Mouse (Mus musculus): ENCODE results near the gene Eif2b2.

The Eif2b2 gene

GRCm38 (mm10) chr12:85252083-85252482 is 32.8 kb downstream of the Eif2b2 start:
- no peak for DNase-seq (ENCODE audit: low spot score in 2 of 2)

DNA sequence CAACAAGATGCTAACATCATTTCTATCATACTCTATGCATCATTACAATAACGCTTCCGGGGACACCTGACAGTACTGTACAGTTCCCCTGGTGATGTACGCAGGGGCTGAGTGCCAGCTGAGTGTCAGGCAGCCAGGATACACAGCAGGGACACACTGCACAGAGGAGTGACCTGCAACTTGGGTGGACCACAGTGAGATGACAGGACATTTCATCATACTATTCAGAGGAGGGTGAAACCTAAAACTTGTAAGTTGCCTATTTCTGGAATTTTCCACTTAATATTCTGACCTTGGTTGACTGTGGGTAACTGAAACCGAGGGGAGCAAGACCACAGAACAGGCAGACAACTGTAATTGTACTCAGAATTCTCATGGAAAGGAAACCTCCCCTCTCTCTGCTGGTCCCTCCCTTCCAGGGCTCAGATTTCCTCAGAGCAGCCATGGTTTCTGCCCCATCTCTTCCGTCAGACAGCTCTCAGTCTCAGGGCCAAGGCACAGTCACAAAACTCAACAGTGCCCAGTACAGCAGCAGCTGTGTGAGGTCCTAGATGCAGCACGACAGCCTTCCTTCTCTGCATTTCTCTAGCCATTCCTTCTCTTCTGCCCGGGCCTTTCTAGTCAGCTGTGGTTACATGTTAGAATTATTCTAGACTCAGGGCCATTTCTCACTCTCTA is 36.9 kb downstream of the Eif2b2 start:
- no peak for DNase-seq (ENCODE audit: low spot score in 2 of 2)

GRCm38 (mm10) chr12:85257008-85257639 is 37.8 kb downstream of the Eif2b2 start:
- DNase-seq (ENCODE audit: low spot score in 2 of 2), result no peak

GRCm38 (mm10) chr12:85262489-85262888 is 43.2 kb downstream of the Eif2b2 start:
- no peak for DNase-seq (ENCODE audit: low spot score in 2 of 2)

DNA sequence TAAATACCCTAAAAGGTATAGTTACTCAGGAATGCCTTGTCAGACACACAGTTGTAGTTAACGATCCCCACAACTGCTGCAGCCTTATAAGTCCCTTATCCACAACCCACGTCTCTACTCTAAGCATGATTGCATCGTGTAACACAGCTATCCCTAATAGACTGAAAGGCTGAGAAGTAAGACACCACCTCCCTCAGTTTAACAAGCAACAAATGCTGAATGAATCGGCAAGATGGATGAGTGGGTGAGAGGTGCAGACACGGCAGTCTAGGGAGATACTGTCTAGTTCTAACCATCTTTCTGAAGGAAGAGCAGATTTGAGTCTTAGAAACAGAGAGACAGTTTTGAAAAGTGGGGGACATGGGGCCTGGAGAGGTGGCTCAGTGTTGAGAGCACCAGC is 43.9 kb downstream of the Eif2b2 start:
- no peak for DNase-seq (ENCODE audit: low spot score in 2 of 2)

- DNase-seq (ENCODE audit: low spot score in 2 of 2), result no peak
Measured at GRCm38 (mm10) chr12:85264531-85264930, 45.2 kb downstream of the Eif2b2 start.

- DNase-seq (ENCODE audit: low spot score in 2 of 2), result no peak
Measured at GRCm38 (mm10) chr12:85264940-85265339, 45.7 kb downstream of the Eif2b2 start.

DNA sequence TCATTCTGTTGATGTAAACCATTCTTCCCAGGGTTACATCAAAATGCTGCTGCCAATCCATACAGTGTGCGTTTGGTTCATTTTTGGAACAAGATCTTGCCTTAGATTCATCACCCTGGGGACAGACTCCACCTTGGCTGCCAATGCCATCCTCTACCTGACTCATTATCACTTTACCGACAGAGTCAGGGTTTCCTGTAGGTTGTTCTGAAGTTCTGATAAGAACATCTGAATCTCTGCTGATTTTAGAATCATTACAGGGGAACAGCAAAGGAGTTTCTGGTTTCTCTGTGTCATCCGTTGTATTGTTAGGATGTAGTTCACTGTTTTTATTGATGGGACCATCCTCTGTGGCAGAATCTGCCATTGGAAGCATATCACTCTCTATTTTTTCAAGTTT is 47.0 kb downstream of the Eif2b2 start:
- DNase-seq (ENCODE audit: low spot score in 2 of 2), result no peak

DNA sequence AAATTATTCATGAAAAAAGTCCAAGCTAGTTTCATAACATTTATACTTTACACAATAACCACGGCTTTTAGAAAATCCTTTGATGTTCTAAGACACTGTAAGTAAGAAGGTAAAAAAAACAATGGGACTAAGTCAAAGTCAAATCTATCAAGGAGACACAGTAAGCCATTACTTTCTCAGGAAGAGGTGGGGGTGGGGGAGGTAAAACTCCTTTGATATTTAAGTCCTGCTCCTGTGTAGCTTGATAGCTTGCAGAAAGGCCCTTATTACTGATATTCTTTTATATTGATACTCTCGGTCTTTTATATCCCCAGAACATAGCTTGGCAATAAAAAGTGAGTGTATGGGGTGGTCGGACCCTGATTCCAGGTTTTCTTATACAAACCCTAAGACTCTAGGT is 50.5 kb downstream of the Eif2b2 start:
- DNase-seq (ENCODE audit: low spot score in 2 of 2), result no peak

- peak; percentile 66 to 77 for DNase-seq (ENCODE audit: low spot score in 2 of 2)
Measured at GRCm38 (mm10) chr12:85270319-85270718, 51.0 kb downstream of the Eif2b2 start, which contains the start of gene Mlh3. Gene Mlh3 (minus strand): TSS chr12:85270599.

DNA sequence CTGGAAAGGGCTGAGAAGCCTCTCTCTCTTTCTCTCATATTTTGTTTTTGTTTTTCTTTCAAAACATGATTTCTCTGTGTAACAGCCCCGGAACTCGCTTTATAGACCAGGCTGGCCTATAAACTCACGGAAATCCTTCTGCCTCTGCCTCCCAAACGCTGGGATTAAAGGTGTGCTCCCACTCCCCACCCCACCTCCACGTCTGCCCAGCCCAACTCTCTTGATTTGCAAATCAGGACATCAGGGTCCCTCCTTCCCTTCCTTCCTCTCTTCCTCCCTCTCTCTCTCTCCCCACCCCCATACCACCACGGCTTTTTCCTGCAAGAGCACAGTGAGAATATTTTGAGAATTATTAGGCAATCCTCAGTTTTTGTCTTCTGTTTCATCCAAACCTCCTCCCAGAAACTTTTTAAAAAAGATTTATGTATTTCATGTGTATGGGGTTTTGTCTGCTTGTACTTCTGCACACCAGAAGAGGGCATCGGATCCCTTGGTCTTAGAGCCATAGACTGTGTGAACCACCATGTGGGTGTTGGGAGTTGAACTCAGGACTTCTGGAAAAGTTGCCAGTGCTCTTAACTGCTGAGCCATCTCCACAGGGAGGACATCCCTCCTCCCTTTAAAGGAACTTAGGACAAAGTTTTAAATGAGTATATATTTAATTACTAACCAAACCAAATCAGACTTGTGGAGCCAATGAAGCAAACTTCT is 52.0 kb downstream of the Eif2b2 start:
- no peak for DNase-seq (ENCODE audit: low spot score in 2 of 2)

DNA sequence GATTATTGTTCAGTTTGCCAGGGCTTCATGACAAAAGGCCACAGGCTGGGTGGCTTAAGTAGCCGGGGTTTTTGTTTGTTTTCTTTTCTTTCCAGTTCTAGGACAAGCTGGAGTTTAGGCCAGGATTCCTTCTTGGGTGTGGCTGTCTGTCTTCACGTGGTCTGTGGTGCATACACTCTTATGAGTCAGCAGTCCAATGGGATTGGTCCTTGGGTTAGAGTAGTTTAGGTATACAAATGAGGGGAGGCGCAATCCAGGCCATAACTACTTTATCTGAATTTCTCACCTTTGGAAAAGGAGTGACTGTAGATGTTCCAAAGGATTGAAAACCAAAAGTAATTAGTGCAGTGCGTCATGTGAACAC is 52.5 kb downstream of the Eif2b2 start:
- no peak for DNase-seq (ENCODE audit: low spot score in 2 of 2)

- DNase-seq (ENCODE audit: low spot score in 2 of 2), result no peak
Measured at GRCm38 (mm10) chr12:85273508-85273907, 54.2 kb downstream of the Eif2b2 start.

Data from frontal cortex, postnatal 25 days (tissue).